Mouse (Mus musculus) leukemia stem cell, adult 10-12 weeks (primary cell): Measurements from ENCODE around the gene Calm3. TPM values are rescaled to one million over a fixed set of nuclear protein-coding genes. Genes with fewer than 3 reads are reported as not detected.

ENCODE experiments used
- polyA plus RNA-seq: library from polyadenylated mRNA; stranded (reverse); fragments of >175 nt; gene quantifications from 2 replicates; pipeline ENCODE4 v1.2.3, GENCODE M21; 2012; ENCODE audit warnings: low replicate concordance

The Calm3 gene
- 1,517 and 1,958 TPM in 2 replicates for polyA plus RNA-seq

GRCm38 (mm10) chr7:16924037-16924834 is at the start of gene Calm3:
Calm3 (minus strand) TSS chr7:16924114.

DNA sequence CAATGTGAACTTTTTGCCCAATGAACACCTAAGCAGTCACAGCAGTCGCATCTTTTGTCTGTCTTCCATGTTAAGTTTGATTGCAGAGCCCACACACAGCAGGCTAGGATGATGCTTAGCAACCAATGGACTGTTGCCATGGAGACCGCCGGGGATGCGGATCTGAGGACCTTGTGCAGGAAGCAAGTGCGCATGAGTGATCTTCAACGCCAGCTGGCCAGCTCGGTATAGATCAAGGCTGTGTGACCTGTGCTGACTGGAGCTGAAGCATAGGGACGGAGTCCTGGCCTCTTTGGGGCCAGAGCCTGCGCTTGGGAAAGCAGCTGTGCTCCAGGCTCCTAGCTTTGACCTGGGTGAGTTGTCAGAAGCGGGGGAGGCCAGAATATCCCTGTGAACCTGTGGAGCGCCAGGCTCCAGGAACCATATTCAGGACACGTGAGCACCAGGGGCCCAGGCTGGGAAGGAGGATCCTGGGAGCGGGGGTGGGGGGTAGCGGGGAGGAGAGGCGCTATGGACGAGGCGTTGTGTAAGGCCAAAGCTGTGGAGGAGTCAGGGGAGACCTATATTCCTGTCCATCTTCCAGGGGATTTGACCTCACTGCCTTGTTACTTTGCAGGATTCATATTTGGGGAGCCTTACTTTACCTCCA is 35.7 kb upstream of the Calm3 start, which contains the start of gene Pnmal1:
TSS of gene Pnmal1 (plus strand) at position 141 of the 649 bp plus-strand sequence.

GRCm38 (mm10) chr7:16944061-16944807 is 20.3 kb upstream of the Calm3 start, which contains the start of gene Pnmal2:
Pnmal2 (plus strand) TSS chr7:16944682.

GRCm38 (mm10) chr7:16906281-16906680 is 17.6 kb downstream of the Calm3 start, which contains the start of gene Ptgir:
Ptgir (plus strand) TSS chr7:16906490.

GRCm38 (mm10) chr7:16891641-16892351 is 32.1 kb downstream of the Calm3 start, which contains the start of gene Gng8:
Gng8 (plus strand) TSS chr7:16891786.

DNA sequence AGATGAGACGGTGACA is 48.8 kb downstream of the Calm3 start, which contains the start of gene Dact3:
TSS of gene Dact3 (plus strand) at position 8 of the 16 bp plus-strand sequence.

Other genes starting within 250 kb of the Calm3 start
- gene Ceacam15, start 248.4 kb downstream of the Calm3 start, polyA plus RNA-seq: not detected in 2 replicates
- not detected in 2 replicates for gene Ceacam9, start 202.2 kb downstream of the Calm3 start, polyA plus RNA-seq
- 337 and 641 TPM in 2 replicates for gene Ap2s1, start 185.7 kb downstream of the Calm3 start, polyA plus RNA-seq
- 57.8 and 110 TPM in 2 replicates for gene Slc1a5, start 142.8 kb downstream of the Calm3 start, polyA plus RNA-seq
- 110 and 114 TPM in 2 replicates for gene Strn4, start 108.2 kb downstream of the Calm3 start, polyA plus RNA-seq
- 34.4 and 47.5 TPM in 2 replicates for gene Fkrp, start 107.4 kb downstream of the Calm3 start, polyA plus RNA-seq
- gene Prkd2, start 81.2 kb downstream of the Calm3 start, polyA plus RNA-seq: 33.2 and 65.6 TPM in 2 replicates
- 0.61 and 1.2 TPM in 2 replicates for gene Dact3, start 48.8 kb downstream of the Calm3 start, polyA plus RNA-seq
- gene Gng8, start 32.3 kb downstream of the Calm3 start, polyA plus RNA-seq: not detected in 2 replicates
- gene Ptgir, start 17.6 kb downstream of the Calm3 start, polyA plus RNA-seq: 0.28 and 0.76 TPM in 2 replicates
- gene Pnmal2, start 20.6 kb upstream of the Calm3 start, polyA plus RNA-seq: 0.15 TPM in 1 of 2 replicates, not detected in the other
- 0.09 TPM in 1 of 2 replicates, not detected in the other for gene Pnmal1, start 35.6 kb upstream of the Calm3 start, polyA plus RNA-seq
- gene Gm42372, start 59.0 kb upstream of the Calm3 start, polyA plus RNA-seq: 0.12 and 0.33 TPM in 2 replicates
- gene Ccdc8, start 68.6 kb upstream of the Calm3 start, polyA plus RNA-seq: 0.12 and 0.42 TPM in 2 replicates
- 104 and 116 TPM in 2 replicates for gene Ppp5c, start 103.8 kb upstream of the Calm3 start, polyA plus RNA-seq
- 6.1 and 9.2 TPM in 2 replicates for gene Hif3a, start 138.3 kb upstream of the Calm3 start, polyA plus RNA-seq
- not detected in 2 replicates for gene Psg16, start 149.9 kb upstream of the Calm3 start, polyA plus RNA-seq
- gene Ceacam3, start 226.2 kb upstream of the Calm3 start, polyA plus RNA-seq: not detected in 2 replicates